Mouse (Mus musculus) stomach, postnatal 0 days (tissue): ENCODE results near the gene Psmb3.

Experiments
- CTCF ChIP-seq: IDR thresholded peaks from 2 replicates; pipeline ENCODE4 v1.5.1; 2016; ENCODE audit warnings: antibody characterized with exemption, low read depth, mild to moderate bottlenecking, moderate library complexity
- EP300 ChIP-seq: optimal IDR thresholded peaks from 2 replicates; pipeline ENCODE3; 2016; ENCODE audit warnings: antibody characterized with exemption

GRCm38 (mm10) chr11:97658751-97659266, 44.4 kb upstream of the Psmb3 start:
- TF ChIP-seq EP300 = no peak
- TF ChIP-seq CTCF = no peak
